Mouse (Mus musculus): ENCODE measurements around the gene Prdm11. TPM values are rescaled to one million over a fixed set of nuclear protein-coding genes. Genes with fewer than 3 reads are reported as not detected.

Prdm11 gene
- polyA plus RNA-seq, 1 experiment from 2014 or later, result 4.8 TPM

DNA sequence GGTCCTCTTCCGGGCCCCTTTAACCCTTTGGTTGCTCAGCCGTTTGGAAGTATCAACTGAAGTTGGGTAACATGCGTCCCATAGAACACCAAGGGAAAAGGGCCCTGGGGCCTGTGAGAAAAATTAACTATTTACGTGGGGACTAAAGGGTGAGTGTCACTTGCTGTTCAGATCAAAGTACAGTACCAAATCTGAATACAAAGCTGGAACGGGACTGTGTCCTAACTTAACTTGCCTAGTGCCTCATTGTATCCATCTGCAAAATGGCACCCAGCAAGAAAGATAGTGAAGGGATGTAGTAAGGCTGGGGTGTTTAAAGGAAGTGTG, 505 bp upstream of the Prdm11 start:
- DNase-seq (ENCODE audit: low read depth, low spot score) (no peak), ATAC-seq (no peak)
- H3K27me3 ChIP-seq, result no peaks in the 10 kb centered on the region
- ChIA-PET POLR2A (interaction anchor here (0.9 kb wide), 1 partner anchor 16 kb away, joined by 3 read pairs; no protein-coding TSS in a partner anchor), CTCF (no interaction called here)
- in situ Hi-C loops (cut with MboI; ENCODE audit: low pct_unique_long_range_greater_than_20kb), result no loop called here
- no peak for TF ChIP-seq CTCF (IDR thresholded peaks at IDR 0.05)

DNA sequence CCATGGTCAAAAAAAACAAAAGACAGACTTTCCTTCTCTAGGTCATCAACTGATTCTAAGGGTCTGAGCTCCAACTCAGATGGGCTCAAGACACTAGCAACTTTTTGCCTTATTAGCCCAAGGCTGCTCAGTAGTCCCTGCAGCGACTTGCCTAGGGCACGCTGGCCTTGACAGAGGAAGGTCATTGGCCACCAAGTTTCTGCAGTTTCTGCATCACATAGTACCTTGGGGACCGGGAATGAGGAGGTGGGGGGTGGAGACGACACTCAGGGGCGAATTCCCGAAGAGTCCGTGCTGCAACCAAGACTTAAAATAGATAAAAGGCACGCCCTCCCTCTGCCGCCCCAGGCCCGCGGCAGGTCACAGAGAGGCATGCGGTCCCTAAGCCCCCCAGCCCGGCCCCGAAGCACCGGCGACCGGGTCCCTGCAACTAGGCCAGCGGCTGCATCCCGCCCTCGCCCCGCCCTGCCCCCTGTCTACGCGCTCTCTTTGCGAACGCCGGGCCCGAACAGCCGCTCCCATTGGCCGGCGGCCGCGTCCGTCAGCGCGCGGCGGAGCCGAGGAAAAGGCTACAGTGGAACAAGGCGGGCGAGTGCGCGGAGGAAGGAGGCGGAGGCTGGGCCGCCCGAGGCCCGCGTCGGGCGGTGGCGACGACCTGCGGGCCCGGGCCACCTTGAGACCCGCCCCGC, 694 bp downstream of the Prdm11 start:
- in situ Hi-C loops (cut with MboI; ENCODE audit: low pct_unique_long_range_greater_than_20kb), result no loop called here
- H3K27me3 ChIP-seq, result no peaks in the 10 kb centered on the region
- ATAC-seq (peak; percentile 98), DNase-seq (ENCODE audit: low read depth, low spot score) (peak; percentile 46)
- CTCF ChIA-PET, result no interaction called here
- TF ChIP-seq CTCF (IDR thresholded peaks at IDR 0.05), result no peak
- POLR2A ChIA-PET, result no interaction called here

DNA sequence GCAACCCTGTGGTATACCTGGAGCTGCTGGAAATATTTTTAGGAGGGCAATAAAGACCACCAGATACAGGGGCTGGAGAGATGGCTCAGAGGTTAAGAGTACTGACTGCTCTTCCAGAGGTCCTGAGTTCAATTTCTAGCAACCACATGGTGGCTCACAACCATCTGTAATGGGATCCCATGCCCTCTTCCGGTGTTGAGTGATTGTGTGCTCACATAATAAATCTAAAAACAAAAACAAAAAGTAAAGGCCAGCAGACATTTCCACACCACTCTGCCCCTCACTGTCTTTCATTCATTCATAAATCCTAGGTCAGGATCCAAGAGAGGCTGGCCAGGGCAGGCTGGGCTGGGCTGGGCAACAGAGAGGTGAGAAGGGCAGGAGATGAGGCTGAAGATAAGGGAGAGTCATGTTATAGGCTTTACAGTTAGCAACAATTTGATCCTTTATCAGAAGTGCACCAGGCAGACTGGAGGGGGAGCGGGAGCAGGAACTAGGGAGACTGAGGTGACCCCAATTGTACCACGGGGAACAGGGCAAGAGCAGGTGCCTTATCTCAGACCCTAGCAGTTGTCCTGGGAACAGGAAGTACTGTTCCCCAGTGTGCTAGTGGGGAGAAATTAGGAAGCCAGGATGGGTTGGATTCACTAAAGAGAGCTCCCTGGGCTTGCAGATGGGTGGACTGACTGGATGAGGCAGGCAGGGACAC, 2.4 kb downstream of the Prdm11 start:
- DNase-seq (ENCODE audit: low read depth, low spot score), result no peak
- in situ Hi-C loops (cut with MboI; ENCODE audit: low pct_unique_long_range_greater_than_20kb), result no loop called here
- TF ChIP-seq CTCF (IDR thresholded peaks at IDR 0.05), result no peak
- ChIA-PET CTCF (no interaction called here), POLR2A (no interaction called here)
- H3K27me3 ChIP-seq, result no peaks in the 10 kb centered on the region
- ATAC-seq, result no peak

DNA sequence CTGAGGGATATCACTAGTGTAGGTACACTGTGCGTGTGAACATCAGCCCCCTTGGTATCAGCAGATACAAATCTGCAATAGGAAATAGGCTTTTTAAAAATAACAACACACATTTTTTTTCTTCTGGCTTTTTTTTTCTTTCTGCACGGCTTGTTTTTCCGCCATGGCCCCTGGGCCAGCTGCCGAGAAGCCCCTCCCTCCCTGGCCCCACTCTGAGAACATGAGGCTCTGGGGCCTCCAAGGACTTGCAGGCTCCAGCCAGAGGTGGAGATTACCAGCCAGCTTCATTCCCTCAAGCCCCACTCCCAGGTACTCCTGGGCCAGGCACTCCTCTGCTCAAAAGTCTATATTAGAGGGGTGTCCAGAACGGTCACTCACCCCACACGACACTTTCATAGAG, 4.5 kb downstream of the Prdm11 start:
- no peaks in the 10 kb centered on the region for H3K27me3 ChIP-seq
- in situ Hi-C loops (cut with MboI; ENCODE audit: low pct_unique_long_range_greater_than_20kb), result no loop called here
- no peak for TF ChIP-seq CTCF (IDR thresholded peaks at IDR 0.05)
- ATAC-seq, result no peak
- no peak for DNase-seq (ENCODE audit: low read depth, low spot score)
- CTCF ChIA-PET, result interaction anchor here (1.2 kb wide), 1 partner anchor 14 kb away, joined by 3 read pairs; no protein-coding TSS in a partner anchor
- POLR2A ChIA-PET, result no interaction called here

DNA sequence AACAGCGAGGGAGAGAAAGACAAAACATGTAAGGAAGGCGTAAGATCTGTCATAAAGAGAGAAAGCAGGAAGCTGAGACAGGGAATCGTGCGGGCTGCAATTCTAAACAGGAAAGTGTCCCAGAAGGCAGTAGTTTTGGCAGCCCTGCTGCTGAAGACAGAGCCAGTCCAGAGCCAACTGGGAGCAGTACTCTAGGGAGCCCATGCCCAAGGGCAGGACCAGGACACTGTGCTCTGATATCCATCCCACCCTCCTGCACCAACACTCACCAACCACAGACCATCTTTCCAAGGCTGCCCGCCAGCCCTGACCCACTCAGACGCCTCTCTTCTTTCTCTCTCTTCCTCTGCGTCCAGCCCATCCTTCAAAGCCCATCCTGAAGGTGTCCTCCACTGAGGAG, 5.1 kb downstream of the Prdm11 start:
- ATAC-seq (no peak), DNase-seq (ENCODE audit: low read depth, low spot score) (no peak)
- CTCF ChIA-PET, result interaction anchor here (1.2 kb wide), 1 partner anchor 15 kb away, joined by 3 read pairs; no protein-coding TSS in a partner anchor
- in situ Hi-C loops (cut with MboI; ENCODE audit: low pct_unique_long_range_greater_than_20kb), result no loop called here
- no peak for TF ChIP-seq CTCF (IDR thresholded peaks at IDR 0.05)
- no peaks in the 10 kb centered on the region for H3K27me3 ChIP-seq
- POLR2A ChIA-PET, result no interaction called here

DNA sequence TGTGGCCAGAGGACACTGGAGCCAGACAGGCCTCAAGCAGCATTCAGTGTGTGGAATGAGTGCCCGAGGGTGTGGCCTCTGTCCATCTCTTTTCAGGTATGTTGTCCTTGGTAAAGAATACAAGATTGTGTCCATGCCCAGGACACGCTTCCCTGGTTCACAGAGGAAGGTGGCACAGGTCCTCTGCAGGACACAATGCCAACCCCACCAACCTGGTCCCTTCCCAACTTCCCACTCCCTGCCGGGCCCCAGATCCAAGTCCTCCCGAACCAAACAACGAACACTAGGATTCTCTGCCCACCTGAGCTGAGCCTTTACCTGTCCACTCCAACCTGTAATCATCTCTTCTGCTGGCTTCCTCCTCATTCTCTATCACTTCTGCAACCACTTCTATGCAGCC, 6.3 kb downstream of the Prdm11 start:
- ChIA-PET CTCF (no interaction called here), POLR2A (no interaction called here)
- TF ChIP-seq CTCF (IDR thresholded peaks at IDR 0.05), result no peak
- DNase-seq (ENCODE audit: low read depth, low spot score) (no peak), ATAC-seq (no peak)
- in situ Hi-C loops (cut with MboI; ENCODE audit: low pct_unique_long_range_greater_than_20kb), result no loop called here
- no peaks in the 10 kb centered on the region for H3K27me3 ChIP-seq

DNA sequence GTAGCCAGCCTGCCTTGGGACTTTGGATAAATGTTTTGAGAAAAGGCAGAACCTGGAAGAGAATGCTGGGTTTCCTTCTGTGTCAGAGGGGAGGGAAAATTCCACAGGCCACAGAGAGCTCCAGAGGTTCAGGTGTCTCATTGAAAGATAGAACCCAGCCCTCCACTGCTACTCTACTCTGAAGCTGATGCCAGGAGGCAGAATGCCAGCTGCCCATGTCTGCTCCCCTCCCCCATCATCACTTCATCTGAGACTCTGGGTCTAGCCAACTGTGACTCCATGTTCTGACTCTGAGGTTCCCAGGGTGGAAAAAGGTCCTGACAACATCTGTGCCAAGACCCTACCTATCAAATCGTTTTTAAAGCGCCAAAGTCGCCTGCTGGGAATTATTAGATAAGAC, 6.9 kb downstream of the Prdm11 start:
- in situ Hi-C loops (cut with MboI; ENCODE audit: low pct_unique_long_range_greater_than_20kb), result no loop called here
- ChIA-PET POLR2A (no interaction called here), CTCF (interaction anchor here (1.1 kb wide), 1 partner anchor 21 kb away, joined by 3 read pairs; no protein-coding TSS in a partner anchor)
- DNase-seq (ENCODE audit: low read depth, low spot score) (no peak), ATAC-seq (no peak)
- TF ChIP-seq CTCF (IDR thresholded peaks at IDR 0.05), result no peak
- no peaks in the 10 kb centered on the region for H3K27me3 ChIP-seq

DNA sequence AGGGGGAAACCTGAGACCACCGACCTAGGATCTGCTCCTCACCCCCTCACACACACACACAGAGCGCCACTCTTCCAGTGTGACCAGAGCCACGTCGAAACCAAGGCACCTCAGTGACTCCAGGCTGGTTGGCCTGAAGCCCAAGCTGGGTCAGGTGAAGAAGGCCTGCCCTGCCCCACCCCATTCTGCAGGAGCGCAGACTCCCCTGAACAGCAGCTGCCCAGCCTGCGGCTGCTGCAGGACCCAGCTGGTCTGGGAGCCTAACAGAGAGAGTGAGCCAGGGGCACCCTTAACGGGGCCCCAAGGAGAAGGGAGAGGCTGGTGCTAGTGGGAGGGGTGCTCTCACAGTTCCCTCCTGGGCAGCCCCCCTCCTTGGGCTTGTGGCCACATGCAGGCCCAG, 10.3 kb downstream of the Prdm11 start:
- H3K27me3 ChIP-seq, result no peaks in the 10 kb centered on the region
- ATAC-seq, result no peak
- in situ Hi-C loops (cut with MboI; ENCODE audit: low pct_unique_long_range_greater_than_20kb), result no loop called here
- ChIA-PET POLR2A (no interaction called here), CTCF (interaction anchor here (1.4 kb wide), 1 partner anchor 16 kb away, joined by 5 read pairs; no protein-coding TSS in a partner anchor)
- no peak for DNase-seq (ENCODE audit: low read depth, low spot score)
- no peak for TF ChIP-seq CTCF (IDR thresholded peaks at IDR 0.05)

DNA sequence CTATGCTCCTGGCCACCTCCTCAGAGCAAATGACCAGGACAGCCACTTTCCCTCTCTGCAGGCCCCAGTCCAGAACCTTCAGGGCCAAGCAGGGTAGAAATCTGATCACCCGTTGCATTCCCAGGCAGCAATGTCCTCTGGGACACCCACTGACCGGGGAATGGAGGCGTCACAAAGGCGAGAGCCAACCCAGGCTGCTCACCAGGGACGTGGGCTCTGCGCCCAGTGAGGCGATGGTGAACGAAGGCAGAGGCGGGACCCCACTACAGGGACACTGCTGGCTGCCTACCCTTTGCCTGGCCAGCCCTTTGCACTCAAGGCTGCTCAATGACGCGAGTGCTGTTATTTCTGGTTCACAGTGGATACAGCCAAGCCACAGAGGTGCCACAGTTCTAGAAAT, 13.3 kb downstream of the Prdm11 start:
- in situ Hi-C loops (cut with MboI; ENCODE audit: low pct_unique_long_range_greater_than_20kb), result no loop called here
- no peaks in the 10 kb centered on the region for H3K27me3 ChIP-seq
- no peak for TF ChIP-seq CTCF (IDR thresholded peaks at IDR 0.05)
- CTCF ChIA-PET, result no interaction called here
- POLR2A ChIA-PET, result no interaction called here
- ATAC-seq (no peak), DNase-seq (ENCODE audit: low read depth, low spot score) (no peak)

DNA sequence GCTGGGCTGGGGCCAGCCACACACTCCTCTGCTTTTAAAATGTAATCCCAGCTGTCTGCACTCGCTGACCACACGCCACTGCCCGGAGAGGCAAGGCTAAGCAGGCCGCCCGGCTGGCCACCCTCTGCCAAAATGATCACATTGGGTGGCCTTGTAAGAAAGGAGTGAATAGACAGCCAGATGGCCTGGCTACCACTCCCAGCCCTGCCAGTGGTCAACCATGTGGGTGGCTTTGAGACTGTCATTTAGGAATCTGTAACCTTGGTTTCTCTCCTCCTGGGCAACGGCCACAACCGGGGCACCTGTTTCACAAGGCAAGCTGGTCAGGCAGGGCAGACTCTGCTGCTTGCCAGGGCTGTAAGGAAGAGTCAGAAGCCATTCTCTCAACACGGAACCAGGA, 13.9 kb downstream of the Prdm11 start:
- DNase-seq (ENCODE audit: low read depth, low spot score) (peak; percentile 19), ATAC-seq (peak; percentile 32)
- POLR2A ChIA-PET, result no interaction called here
- TF ChIP-seq CTCF (IDR thresholded peaks at IDR 0.05), result no peak
- CTCF ChIA-PET, result no interaction called here
- in situ Hi-C loops (cut with MboI; ENCODE audit: low pct_unique_long_range_greater_than_20kb), result no loop called here
- H3K27me3 ChIP-seq, result no peaks in the 10 kb centered on the region

DNA sequence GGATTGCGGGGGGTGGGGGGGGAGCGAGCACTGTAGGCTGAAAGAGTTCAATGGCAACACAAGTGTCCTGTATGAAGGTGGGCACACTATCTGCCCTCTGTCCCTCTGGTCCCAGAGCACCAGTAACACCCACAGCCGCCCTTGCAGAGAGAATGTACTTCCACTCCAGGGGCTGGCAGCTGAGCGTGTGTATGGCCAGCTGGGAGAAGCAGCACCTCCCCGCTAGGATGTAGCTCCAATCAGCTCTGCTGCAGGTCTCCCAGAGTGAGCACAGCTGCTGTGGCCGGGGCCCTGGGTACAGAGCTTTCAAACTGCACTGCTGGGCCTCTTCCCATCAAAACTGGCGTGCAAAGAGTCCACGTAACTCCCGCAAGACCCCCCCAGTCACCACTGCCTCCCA, 14.9 kb downstream of the Prdm11 start:
- H3K27me3 ChIP-seq, result no peaks in the 10 kb centered on the region
- no peak for ATAC-seq
- in situ Hi-C loops (cut with MboI; ENCODE audit: low pct_unique_long_range_greater_than_20kb), result no loop called here
- DNase-seq (ENCODE audit: low read depth, low spot score), result no peak
- CTCF ChIA-PET, result no interaction called here
- POLR2A ChIA-PET, result interaction anchor here (0.6 kb wide), 2 partner anchors 94 to 983 kb away, joined by 3 to 6 read pairs; no protein-coding TSS in a partner anchor
- TF ChIP-seq CTCF (IDR thresholded peaks at IDR 0.05), result no peak

Data from Patski (cell line).